Mouse (Mus musculus): ENCODE data around the gene Raph1. TPM values are rescaled to one million over a fixed set of nuclear protein-coding genes. Genes with fewer than 3 reads are reported as not detected.

Raph1 gene
- 10 to 100 TPM; 64.2 to 64.5 TPM for total RNA-seq (2021)
- long read RNA-seq, experiment 1, partial matches to known transcripts: 1 of 5 reads
- long read RNA-seq, experiment 1, other reads (novel, unspliced or antisense): 4 of 5 reads
- long read RNA-seq, experiment 2, partial matches to known transcripts: 0 of 2 reads
- long read RNA-seq, experiment 2, other reads (novel, unspliced or antisense): 2 of 2 reads

DNA sequence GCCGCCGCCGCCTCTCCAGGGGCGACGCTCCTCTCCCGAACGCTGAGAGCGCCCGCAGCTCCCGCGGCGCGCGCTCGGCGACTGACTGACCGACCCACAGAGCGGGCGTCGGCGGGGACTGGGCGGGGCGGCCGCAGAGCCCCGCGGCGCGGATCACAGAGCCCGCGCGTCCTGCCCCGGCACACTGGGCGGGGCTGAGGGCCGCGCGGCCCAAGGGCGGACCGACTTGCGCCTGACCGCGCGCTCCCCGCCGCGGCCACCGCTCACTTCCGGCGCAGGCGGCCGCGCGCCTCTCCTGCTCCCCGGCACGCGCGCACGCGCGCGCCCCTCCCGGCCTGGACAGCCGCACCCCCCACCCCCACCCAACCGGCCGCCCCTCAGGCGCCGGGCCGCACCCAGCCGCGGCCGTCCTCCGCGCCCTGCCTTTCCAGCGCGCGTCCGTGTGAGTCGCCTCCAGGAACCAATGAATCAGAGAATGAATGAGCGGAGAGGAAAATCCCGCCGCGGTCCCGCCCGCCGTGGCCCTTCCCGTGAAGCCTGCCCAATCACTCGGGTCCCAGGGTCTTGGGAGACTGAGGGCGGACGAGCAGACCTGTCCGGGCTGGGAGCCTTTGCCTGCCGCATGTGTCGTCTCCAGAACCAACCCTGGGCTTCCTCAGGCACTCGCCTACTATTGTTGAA lies at the start of gene Raph1:
Raph1 (minus strand) TSS at position 474 of the 681 bp plus-strand sequence.
- peak; percentile 44 to 67 for DNase-seq (ENCODE audit: low spot score in 2 of 2)
- no peak for TF ChIP-seq CTCF (conservative IDR thresholded peaks at IDR 0.05)
- peak within 1 kb of the TSS; percentile 96 for H3K4me3 ChIP-seq
- peak within 1 kb of the TSS; percentile 95 for H3K27ac ChIP-seq

DNA sequence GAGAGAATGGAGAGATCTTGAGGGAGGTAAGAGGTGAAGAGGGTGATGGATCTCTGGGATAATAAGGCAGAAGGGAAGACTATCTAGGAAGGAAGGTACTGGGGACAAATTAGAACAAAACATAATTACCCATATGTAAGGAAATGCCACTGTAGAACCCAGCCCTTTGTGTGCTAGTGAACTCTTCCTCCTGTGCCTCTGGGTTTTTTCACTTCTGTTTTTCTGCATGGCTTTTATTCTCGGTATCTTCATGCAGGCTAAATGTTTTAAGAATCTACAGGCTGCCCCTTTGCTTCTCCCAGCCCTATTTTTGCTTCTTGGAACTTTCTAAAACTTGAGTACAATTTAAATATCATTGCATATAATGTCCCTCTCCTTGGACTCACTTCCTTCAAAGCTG lies 48.8 kb upstream of the Raph1 start:
- no peak for TF ChIP-seq CTCF (conservative IDR thresholded peaks at IDR 0.05)
- no peak overlapping the region for H3K27ac ChIP-seq
- H3K4me3 ChIP-seq: no peak overlapping the region
- DNase-seq (ENCODE audit: low spot score in 2 of 2): no peak

DNA sequence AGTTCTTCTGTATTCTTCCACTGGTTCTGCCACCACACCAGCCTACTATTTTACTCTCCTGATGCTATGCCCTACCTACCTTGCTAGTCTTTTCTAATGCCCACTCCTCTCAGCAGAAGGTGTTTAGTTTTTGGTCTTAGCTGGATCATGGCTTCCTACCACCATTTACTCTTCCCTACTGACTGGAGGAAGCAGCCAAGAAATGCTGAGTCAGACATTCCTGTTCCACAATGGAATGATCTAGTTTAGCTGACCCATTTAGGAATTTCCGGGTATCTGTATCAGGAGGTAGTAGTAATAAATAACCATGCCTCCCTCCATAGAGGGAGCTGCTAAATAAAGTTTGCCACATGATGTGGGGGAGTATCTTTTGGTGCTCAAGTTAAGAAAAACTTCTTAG lies 48.0 kb upstream of the Raph1 start:
- TF ChIP-seq CTCF (conservative IDR thresholded peaks at IDR 0.05): no peak
- DNase-seq (ENCODE audit: low spot score in 2 of 2): no peak
- Histone ChIP-seq H3K4me3 (no peak overlapping the region), H3K27ac (no peak overlapping the region)

DNA sequence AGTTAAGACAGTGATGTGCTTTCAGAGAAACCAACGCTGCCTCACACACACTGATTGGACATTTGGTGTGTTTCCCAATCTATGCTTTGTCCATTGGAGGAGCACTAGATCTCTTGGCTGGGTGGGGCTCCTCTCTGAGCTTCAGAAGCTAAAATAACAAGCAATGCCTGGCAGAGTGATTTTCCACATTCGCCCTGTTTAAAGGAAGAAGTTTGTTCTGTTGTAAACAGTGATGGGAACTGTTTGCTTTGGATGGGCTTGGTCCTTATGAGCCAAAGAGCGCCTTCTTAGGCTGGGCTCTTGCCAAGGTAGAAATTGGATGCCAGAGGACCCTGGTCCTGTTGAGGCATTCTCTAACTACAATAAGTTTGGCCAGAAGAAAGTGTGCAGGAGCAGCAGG lies 45.1 kb upstream of the Raph1 start:
- TF ChIP-seq CTCF (conservative IDR thresholded peaks at IDR 0.05): no peak
- Histone ChIP-seq H3K27ac (no peak overlapping the region), H3K4me3 (no peak overlapping the region)
- DNase-seq (ENCODE audit: low spot score in 2 of 2): no peak

DNA sequence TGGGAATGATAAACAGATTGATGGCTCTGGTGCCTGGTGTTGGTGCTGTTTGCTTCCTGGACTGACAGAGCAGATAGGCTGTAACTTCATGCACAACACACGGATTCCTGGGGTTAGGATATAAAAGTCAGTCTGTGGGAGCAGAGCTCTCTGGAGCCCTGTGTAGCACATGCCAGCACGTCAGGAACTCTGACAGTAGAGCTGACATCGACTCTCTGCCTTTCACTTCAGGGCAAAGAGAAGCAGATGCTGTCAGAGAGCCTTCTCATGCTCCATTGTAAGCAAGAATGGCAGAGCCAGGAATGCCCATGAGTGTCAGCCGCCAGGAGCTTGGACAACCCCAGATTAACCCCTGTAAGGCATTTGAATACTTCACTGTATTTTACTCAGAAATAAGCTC lies 43.7 kb upstream of the Raph1 start:
- TF ChIP-seq CTCF (conservative IDR thresholded peaks at IDR 0.05): no peak
- no peak overlapping the region for H3K27ac ChIP-seq
- no peak for DNase-seq (ENCODE audit: low spot score in 2 of 2)
- no peak overlapping the region for H3K4me3 ChIP-seq

DNA sequence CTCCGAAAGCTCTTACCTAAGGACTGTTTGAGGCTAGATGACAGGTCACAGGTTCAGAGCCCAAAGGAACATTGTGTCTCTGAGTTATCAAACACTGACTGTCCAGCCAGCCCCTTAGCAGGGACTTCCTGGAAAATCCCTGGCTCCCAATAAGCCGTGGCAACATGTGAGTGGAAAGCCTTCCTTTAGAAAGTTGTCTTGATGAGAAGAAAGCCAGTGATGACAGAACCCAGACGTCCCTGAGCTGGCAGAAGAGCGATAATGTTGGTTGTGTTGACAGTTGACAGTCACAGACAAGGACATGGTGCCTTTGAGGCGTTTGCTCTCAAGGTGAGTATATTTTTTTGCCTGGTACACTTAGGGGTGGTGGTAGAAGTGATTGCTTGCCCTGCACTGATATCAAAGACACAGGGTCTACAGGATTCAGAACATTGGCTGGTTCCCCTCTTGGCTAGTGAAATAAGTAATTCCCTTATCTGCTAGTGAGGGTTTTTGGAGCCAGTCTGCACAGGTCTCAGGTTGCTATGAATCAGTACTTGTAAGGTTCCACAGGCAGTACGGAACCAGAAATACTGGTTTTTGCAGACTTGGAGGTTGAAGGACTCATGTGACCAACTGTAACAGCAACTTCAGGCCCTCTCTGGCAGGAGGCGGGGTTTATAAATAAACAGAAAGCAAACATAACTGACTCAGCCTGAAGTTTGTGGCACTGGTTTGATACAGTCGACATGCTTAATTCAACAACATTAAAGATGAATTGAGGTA lies 42.3 kb upstream of the Raph1 start:
- H3K4me3 ChIP-seq: no peak overlapping the region
- TF ChIP-seq CTCF (conservative IDR thresholded peaks at IDR 0.05): no peak
- no peak for DNase-seq (ENCODE audit: low spot score in 2 of 2)
- no peak overlapping the region for H3K27ac ChIP-seq

DNA sequence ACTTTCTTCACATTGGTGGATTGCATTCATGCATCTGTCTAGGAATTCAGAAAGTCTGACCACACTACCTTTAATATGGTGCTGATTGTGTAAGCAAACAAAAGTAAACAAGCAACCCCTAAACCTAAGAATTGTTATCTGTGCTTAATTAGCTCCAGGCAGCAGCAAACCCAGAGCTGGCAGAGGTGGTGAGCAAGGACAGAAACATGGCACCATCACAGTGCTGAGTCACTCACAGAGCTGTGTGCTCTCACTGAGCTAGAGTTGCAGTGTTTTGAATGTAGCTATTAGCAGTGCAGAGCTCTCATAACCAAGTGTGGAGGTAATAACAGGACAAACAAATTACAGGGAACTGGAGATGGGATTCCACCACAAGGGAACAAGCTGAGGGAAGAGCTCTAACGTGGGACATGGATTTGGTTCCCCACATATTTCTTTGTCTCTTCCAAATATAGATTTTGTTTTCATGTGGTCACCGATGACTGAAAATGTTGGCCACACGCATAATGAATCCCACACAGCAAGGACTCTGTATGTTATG lies 37.6 kb upstream of the Raph1 start:
- DNase-seq (ENCODE audit: low spot score in 2 of 2): no peak
- H3K27ac ChIP-seq: no peak overlapping the region
- no peak overlapping the region for H3K4me3 ChIP-seq
- TF ChIP-seq CTCF (conservative IDR thresholded peaks at IDR 0.05): no peak

DNA sequence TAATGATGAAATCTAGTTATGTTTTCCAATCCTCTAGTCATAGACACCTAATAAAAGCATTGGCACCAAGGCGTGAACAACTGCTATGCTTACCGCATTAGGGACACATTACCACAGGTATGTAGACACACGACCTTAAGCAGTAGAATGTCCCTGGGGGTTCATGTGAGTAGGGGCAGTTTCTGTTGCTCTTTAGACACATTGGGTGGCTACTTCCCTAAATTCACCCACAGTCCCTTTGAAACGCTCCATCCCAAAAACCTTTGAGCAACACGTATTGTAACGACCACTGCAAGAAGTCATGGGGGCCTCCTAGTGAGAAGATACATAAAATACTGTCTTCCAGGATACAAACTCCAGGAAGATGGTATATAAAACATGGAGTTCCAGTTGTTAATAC lies 33.8 kb upstream of the Raph1 start:
- Histone ChIP-seq H3K4me3 (no peak overlapping the region), H3K27ac (no peak overlapping the region)
- DNase-seq (ENCODE audit: low spot score in 2 of 2): no peak
- TF ChIP-seq CTCF (conservative IDR thresholded peaks at IDR 0.05): no peak

DNA sequence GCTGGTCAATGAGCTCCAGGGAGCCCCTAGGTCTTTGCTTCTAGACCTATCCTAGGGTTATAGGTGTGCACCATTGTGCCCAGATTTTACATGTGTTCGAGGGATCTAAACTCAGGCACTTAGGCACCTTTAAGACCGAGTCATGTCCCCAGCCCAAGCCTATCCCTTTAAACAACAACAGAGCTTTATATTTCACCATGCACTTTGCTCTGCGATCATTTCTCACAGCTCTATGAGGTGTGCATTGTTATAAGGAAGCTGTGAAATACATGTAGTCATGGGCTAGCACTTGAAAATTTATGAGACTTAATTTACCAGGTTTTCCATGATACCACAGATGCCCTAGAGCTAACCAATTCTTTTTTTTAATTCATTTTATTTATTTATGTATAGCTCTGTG lies 33.0 kb upstream of the Raph1 start:
- TF ChIP-seq CTCF (conservative IDR thresholded peaks at IDR 0.05): no peak
- Histone ChIP-seq H3K27ac (no peak overlapping the region), H3K4me3 (no peak overlapping the region)
- DNase-seq (ENCODE audit: low spot score in 2 of 2): no peak

DNA sequence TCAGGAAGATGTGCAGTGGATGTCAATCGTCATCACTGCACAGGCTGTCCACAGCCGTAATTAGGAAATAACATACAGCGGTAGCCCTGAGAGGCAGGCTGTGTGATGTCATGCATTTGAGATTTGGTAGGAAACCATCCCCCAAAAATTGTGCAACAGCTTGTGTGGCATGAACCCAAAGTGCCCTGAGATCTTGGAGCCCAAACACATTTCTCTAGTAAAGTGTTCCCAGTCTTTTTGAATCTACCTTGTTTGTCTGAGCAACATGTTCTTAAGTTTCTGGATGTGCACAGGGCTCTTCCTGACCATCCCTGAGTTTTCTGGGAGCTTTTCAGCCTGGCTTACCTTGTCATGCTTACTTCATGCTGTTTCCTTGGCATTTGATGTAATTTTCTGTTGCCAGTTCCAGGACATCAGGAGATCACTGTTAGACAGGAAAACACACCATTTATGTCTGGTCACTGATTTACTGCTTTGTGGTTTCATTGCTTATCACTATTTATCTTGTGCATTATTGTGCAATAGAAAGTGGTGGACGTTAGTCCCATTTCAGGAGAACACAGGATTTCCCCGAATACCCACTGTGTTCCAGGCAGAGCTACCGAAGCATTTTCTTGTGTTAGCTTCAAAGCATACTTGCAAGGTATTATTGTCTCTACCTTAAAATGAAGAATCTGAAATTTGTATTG lies 32.3 kb upstream of the Raph1 start:
- Histone ChIP-seq H3K27ac (no peak overlapping the region), H3K4me3 (no peak overlapping the region)
- DNase-seq (ENCODE audit: low spot score in 2 of 2): no peak
- no peak for TF ChIP-seq CTCF (conservative IDR thresholded peaks at IDR 0.05)

DNA sequence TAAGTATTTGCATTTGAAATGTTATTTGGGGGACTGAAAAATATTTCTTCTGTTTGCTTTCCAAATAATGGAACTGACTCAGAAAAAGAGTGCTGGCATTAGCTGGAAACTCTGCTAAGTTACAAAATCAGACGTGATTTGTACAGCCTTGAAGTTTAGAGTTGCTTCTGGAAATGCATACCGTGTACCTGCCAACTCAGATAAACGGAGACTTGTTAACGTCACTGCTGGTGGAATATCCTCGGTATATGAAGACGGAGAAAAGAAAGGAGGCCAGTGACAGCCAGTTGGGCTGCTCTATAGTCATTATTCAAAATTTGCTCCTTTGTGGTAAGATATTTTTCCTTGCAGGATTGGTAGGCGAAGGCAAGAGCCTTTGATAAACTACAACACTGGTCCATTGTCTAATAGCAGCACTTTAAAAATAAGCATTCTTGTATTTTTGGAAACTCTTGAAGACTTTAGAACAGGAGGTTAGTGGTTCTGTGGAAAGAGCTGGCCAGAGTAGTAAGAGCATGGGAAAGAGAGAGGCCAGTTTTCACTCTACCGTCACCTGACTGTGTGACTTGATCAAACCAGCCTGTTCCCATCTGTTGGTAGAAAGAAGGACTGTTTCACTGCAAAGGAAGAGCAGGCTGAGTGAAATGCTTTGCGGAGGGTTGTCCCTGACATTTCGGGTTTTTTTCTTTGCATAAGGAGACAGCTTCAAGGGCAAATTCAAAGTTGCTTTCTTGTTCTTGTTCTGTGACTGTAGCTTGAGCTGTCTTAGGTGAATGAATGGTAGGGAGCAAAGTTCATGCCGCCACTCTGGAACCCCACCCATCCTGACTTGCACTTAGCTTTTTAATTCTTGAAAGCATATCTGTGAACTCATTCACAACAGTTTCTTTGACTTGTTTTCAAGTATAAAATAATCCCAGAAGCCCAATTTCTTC lies 29.7 kb upstream of the Raph1 start:
- Histone ChIP-seq H3K4me3 (no peak overlapping the region), H3K27ac (no peak overlapping the region)
- DNase-seq (ENCODE audit: low spot score in 2 of 2): no peak
- TF ChIP-seq CTCF (conservative IDR thresholded peaks at IDR 0.05): no peak

DNA sequence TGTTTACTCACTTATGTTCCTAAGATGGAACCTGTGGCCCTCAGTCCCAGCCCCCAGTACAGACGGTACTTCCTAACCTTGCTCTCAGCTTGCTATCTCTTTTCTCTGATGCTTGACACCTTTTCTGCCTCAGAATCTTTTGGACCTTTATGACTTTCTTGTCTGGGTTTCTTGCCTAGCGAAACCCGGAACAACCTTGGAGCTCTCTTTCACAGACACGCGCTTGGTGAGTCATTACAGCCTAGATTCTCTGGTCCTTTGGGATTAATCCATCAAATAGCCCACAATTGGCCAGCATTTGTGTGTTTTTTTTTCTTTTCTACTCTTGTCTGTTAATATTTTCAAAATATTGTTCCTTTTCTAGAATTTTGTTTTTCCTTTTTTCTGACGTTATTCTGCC lies 26.2 kb upstream of the Raph1 start:
- no peak overlapping the region for H3K4me3 ChIP-seq
- TF ChIP-seq CTCF (conservative IDR thresholded peaks at IDR 0.05): no peak
- no peak overlapping the region for H3K27ac ChIP-seq
- DNase-seq (ENCODE audit: low spot score in 2 of 2): no peak
